ENCODE assay signal across 14 mouse cellular contexts in the genomic region with DNA sequence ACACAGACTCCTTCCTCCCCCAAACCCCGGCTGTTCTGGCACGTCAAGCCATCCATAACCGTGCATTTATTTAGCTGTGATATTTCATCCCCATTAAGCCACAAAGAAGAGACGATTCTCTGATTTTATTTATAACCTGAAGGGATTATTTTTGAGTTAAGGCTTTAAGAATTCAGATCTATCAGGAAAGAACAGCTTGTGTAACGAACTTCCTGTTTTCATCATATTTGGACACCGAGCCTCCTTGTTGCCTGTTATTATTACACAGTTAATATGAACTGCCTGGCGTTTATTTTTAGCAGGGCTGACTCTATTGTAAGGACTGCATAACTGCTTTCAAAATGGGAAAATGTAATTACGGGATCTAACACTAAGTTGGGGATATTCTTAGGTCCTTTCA.
DNase-seq lines count a peak whose midpoint lies in the region; ATAC-seq and TF ChIP-seq lines count a peak whose summit lies in the region.
"Had no signal": no experiment of that assay in that cellular context is flagged by ENCODE, and none has a peak within 500 bp of the region (broad histone marks: within the 10 kb centered on the region; RNA-seq: fewer than 3 reads in every experiment).

No protein-coding gene starts in this region.

- peak; percentile 76 for ATAC-seq in granulocyte monocyte progenitor cell, adult 5-6 weeks (replicated peaks; ENCODE audit: poor library complexity, severe bottlenecking)

- peaks cover 2 to 3% of the 10 kb centered on the region in 2 experiments; a peak in 3 of 4 replicates for H3K27me3 ChIP-seq in MEL (ENCODE audit: control insufficient read depth in 1 of 2, insufficient read depth in 2 of 2, low read length in 2 of 2)
- H3K27me3 ChIP-seq: CH12.LX; limb, embryonic 12.5 days had no signal

- peak overlapping the region; percentile 30; the same call in 1 of the 2 replicates for H3K27ac ChIP-seq in left cerebral cortex, adult 2 months
- H3K27ac ChIP-seq in MEL (ENCODE audit: control insufficient read depth, low read depth, low read length): no peak overlapping the region
- H3K27ac ChIP-seq: limb, embryonic 12.5 days; macrophage had no signal

- no peaks in the 10 kb centered on the region for H3K79me2 ChIP-seq in MEL (ENCODE audit: control insufficient read depth, insufficient read depth, low read length, poor library complexity)

- TF ChIP-seq RAD21 in MEL (IDR thresholded peaks at IDR 0.05; ENCODE audit: low read depth, low read length): no peak

- peak overlapping the region; percentile 20; the same call in 1 of the 2 replicates for H3K4me3 ChIP-seq in left cerebral cortex, adult 2 months
- no peak overlapping the region for H3K4me3 ChIP-seq in MEL (ENCODE audit: control insufficient read depth in 1 of 2, insufficient read depth in 1 of 2, low read depth in 2 of 2, low read length in 2 of 2)
- H3K4me3 ChIP-seq: limb, embryonic 12.5 days had no signal

- no peak for TF ChIP-seq EP300 in MEL (IDR thresholded peaks at IDR 0.05; ENCODE audit: low read depth in 1 of 2, low read length in 2 of 2)

- intact Hi-C loops in heart, postnatal 25 days (cut with DNase I): loop anchor here (5.0 kb wide), 1 partner anchor 179 kb away; no protein-coding TSS in a partner anchor
- intact Hi-C loops in left cerebral cortex, adult 2 months (cut with DNase I): loop anchor here (2.0 kb wide), 1 partner anchor 96 kb away; the partner anchor contains the start of gene Nr4a3

- DNase-seq in heart, adult 9 months (ENCODE audit: low spot score in 2 of 2): peak; percentile 39 to 66
- no peak for DNase-seq in heart, postnatal 25 days (ENCODE audit: low spot score)
- DNase-seq in left cerebral cortex, adult 2 months (ENCODE audit: extremely low spot score in 1 of 2, low spot score in 2 of 2): no peak
- DNase-seq in left cerebral cortex, adult 11 months (ENCODE audit: low spot score): no peak
- peak; percentile 36 for DNase-seq in MEL (ENCODE audit: low read depth, low spot score)
- DNase-seq in right cerebral cortex, postnatal 4 days: no peak
- DNase-seq in spleen, postnatal 14 days (ENCODE audit: low spot score in 2 of 2): no peak
- DNase-seq: embryo, embryonic 11 days; retina, postnatal 1 day; thymus, adult 2 months had no signal

- H3K36me3 ChIP-seq in MEL (ENCODE audit: control insufficient read depth in 1 of 2, insufficient read depth in 2 of 2, low read length in 2 of 2): peaks cover 0 to 2% of the 10 kb centered on the region in 2 experiments; a peak in 2 of 4 replicates
- H3K36me3 ChIP-seq: limb, embryonic 12.5 days had no signal

- H3K9me3 ChIP-seq in MEL (replicated peaks; ENCODE audit: insufficient read depth, low read length): no peaks in the 10 kb centered on the region
- H3K9me3 ChIP-seq: limb, embryonic 12.5 days had no signal

- no peak for TF ChIP-seq POLR2A in MEL (IDR thresholded peaks at IDR 0.05; ENCODE audit: control insufficient read depth in 1 of 2, insufficient read depth in 1 of 2, low read depth in 1 of 2, low read length in 2 of 2, poor library complexity in 1 of 2)

- H3K4me1 ChIP-seq in MEL (ENCODE audit: control insufficient read depth in 1 of 2, insufficient read depth in 2 of 2, low read length in 2 of 2): no peaks in the 10 kb centered on the region; a peak in 1 of 4 replicates
- H3K4me1 ChIP-seq: limb, embryonic 12.5 days had no signal

- TF ChIP-seq CTCF in left cerebral cortex, adult 2 months (IDR thresholded peaks at IDR 0.05): no peak
- TF ChIP-seq CTCF in MEL (IDR thresholded peaks at IDR 0.05 in 2 of 3, conservative IDR thresholded peaks at IDR 0.05 in 1 of 3; ENCODE audit: control insufficient read depth in 1 of 3, insufficient read depth in 1 of 3, low read depth in 2 of 3, low read length in 3 of 3, poor library complexity in 1 of 3, severe bottlenecking in 1 of 3): no peak

- H3K9ac ChIP-seq in MEL (ENCODE audit: control insufficient read depth, low read depth, low read length, poor library complexity, severe bottlenecking): no peak overlapping the region
- H3K9ac ChIP-seq: limb, embryonic 12.5 days had no signal

TF ChIP-seq in MEL, 35 proteins besides CTCF, POLR2A, EP300 and RAD21:
- no peak for TF ChIP-seq RCOR1 (IDR thresholded peaks at IDR 0.05; ENCODE audit: low read depth, low read length)
- no peak for TF ChIP-seq TBP (IDR thresholded peaks at IDR 0.05; ENCODE audit: low read depth, low read length)
- TF ChIP-seq MAFK (IDR thresholded peaks at IDR 0.05; ENCODE audit: borderline replicate concordance, low read depth, low read length): no peak
- TF ChIP-seq NELFE (IDR thresholded peaks at IDR 0.05; ENCODE audit: low read depth, low read length): no peak
- no peak for TF ChIP-seq POLR2AphosphoS5 (IDR thresholded peaks at IDR 0.05; ENCODE audit: borderline replicate concordance, low read depth, low read length)

Comparison
In these comparisons a context has a peak if more than half of its experiments do, and no peak if none do; other contexts are left out.
1. DNase-seq: peak in heart, adult 9 months (2 of 2) and MEL (single experiment); none in heart, postnatal 25 days (single experiment), left cerebral cortex, adult 2 months (0 of 2), left cerebral cortex, adult 11 months (single experiment), right cerebral cortex, postnatal 4 days (single experiment) and spleen, postnatal 14 days (0 of 2).